Mouse (Mus musculus) heart, postnatal 0 days (tissue): ENCODE results near the gene Ntf3. TPM values are rescaled to one million over a fixed set of nuclear protein-coding genes. Genes with fewer than 3 reads are reported as not detected.
A peak's percentile ranks its signal among the peaks of the same experiment; 100 is the strongest.

Source experiments
- ATAC-seq: fragments of 200-750 bp; cut with Nextera tagmentation; 2 replicates; pipeline ENCODE4 v1.8.0; 2017; ENCODE audit warnings: low read depth, moderate number of reproducible peaks, moderate library complexity; ENCODE audit not compliant: insufficient read depth
- DNase-seq: peaks from one replicate; pipeline ENCODE4 v3.0.0-alpha.2; 2016; ENCODE audit warnings: low spot score
- H3K27ac ChIP-seq: fragments of 300-500 bp; sonication (generic); 2 replicates; pipeline ENCODE4 v1.5.1; 2014; ENCODE audit warnings: low read depth, mild to moderate bottlenecking
- H3K27me3 ChIP-seq: fragments of 300-500 bp; sonication (generic); 2 replicates; pipeline ENCODE4 v1.6.1; 2014; ENCODE audit warnings: low read length, mixed read lengths; ENCODE audit not compliant: control insufficient read depth, insufficient read depth
- H3K36me3 ChIP-seq: fragments of 300-500 bp; sonication (generic); replicated peaks from 2 replicates; pipeline ENCODE4 v1.6.1; 2014; ENCODE audit warnings: low read length, mixed read lengths; ENCODE audit not compliant: control insufficient read depth, insufficient read depth
- H3K4me1 ChIP-seq: fragments of 300-500 bp; sonication (generic); 2 replicates; pipeline ENCODE4 v1.6.1; 2014; ENCODE audit warnings: antibody characterized with exemption; ENCODE audit not compliant: control insufficient read depth, insufficient read depth
- H3K4me2 ChIP-seq: fragments of 300-500 bp; sonication (generic); 2 replicates; pipeline ENCODE4 v1.6.1; 2014; ENCODE audit warnings: low read depth, mild to moderate bottlenecking, low read length, moderate library complexity
- H3K4me3 ChIP-seq: fragments of 300-500 bp; sonication (generic); 2 replicates; pipeline ENCODE4 v1.5.1; 2014; ENCODE audit warnings: low read depth, low read length
- H3K9ac ChIP-seq: fragments of 300-500 bp; sonication (generic); replicated peaks from 2 replicates; pipeline ENCODE4 v1.6.1; 2014; ENCODE audit warnings: low read depth, low read length, mixed read lengths
- H3K9me3 ChIP-seq: fragments of 300-500 bp; sonication (generic); replicated peaks from 2 replicates; pipeline ENCODE4 v1.6.1; 2016; ENCODE audit warnings: low read length; ENCODE audit not compliant: control insufficient read depth
- CTCF ChIP-seq: IDR thresholded peaks from 2 replicates; pipeline ENCODE4 v1.5.1; 2016; ENCODE audit warnings: antibody characterized with exemption, control low read depth, low read depth
- EP300 ChIP-seq: IDR thresholded peaks from 2 replicates; pipeline ENCODE4 v1.6.1; 2016; ENCODE audit warnings: antibody characterized with exemption, low read depth
- WGBS: fragments of 180-500 bp; shearing (Covaris S2); extraction: QIAGEN DNeasy Blood & Tissue Kit; methylation state at CpG from one replicate; pipeline ENCODE4 v1.1.7; 2014; 5-methylcytosine and 5-hydroxymethylcytosine counted together
- polyA plus RNA-seq: library from polyadenylated mRNA; unstranded; fragments of >200 nt; fragmentation: Nextera tagmentation; extraction: Ambion mirVana; gene quantifications from 2 replicates; pipeline ENCODE4 v1.2.1, GENCODE M21; 2015
- total RNA-seq: library from RNA; depleted of rRNA; stranded (reverse); fragments of >200 nt; gene quantifications from 2 replicates; pipeline ENCODE4 v1.2.3, GENCODE M21; 2014; ENCODE audit warnings: low replicate concordance

Gene Ntf3
- total and polyA plus RNA-seq, 2 experiments from 2014 or later = 5.2 to 5.5 TPM

DNA sequence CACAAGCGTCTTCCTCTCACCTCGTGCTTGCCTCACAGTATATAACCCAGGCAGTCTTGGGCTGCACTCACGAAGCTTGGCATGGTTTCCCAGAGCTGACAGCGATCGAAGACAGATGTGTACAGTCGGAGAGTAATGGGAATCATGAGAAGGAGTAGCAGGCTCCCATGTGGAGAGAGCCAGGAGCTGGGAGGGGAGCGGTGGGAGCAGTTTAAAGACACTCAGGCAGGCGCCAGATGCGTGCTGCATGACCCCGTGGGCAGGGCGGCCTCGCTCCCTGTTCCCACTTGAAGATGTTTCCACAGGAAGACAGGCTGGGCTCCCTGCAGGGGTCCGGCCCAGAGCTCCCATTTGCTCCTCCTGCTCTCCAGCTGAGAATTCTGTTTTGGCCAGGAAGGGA is 25.2 kb downstream of the Ntf3 start:
- ATAC-seq (peak; percentile 43), DNase-seq (peak; percentile 51)
- H3K4me2 ChIP-seq = peak overlapping the region; percentile 33
- H3K4me3 ChIP-seq = no peak overlapping the region
- no peaks in the 10 kb centered on the region for H3K36me3 ChIP-seq
- TF ChIP-seq EP300 (no peak), CTCF (no peak)
- no peak overlapping the region for H3K9ac ChIP-seq
- H3K4me1 ChIP-seq = peaks cover 34% of the 10 kb centered on the region
- peak overlapping the region; percentile 33 for H3K27ac ChIP-seq
- 19% methylated on average over 13 of the region's 13 CpGs for WGBS
- no peaks in the 10 kb centered on the region for H3K9me3 ChIP-seq
- no peaks in the 10 kb centered on the region for H3K27me3 ChIP-seq

DNA sequence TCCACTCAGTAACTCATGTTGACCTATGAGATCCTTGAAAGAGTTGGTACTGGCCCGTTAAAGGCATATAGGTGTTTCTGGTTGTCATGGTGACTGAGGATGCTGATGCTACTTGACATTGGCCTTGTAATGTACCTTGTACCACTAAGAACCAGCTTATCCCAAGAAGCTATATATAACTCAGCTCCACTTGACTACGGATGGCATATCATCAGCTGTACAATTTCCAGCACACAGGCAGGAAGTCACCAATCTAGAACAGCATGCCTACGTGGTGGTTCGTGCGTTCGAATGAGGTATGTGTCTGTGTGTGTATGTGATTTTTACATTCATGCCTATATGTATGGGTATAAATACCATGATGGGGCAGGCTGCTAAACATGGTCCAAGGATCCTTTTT is 25.7 kb downstream of the Ntf3 start:
- 0 out of 2 replicates have a peak, but pooled peaks have one; percentile 57 for ATAC-seq
- Histone ChIP-seq H3K4me3 (no peak overlapping the region), H3K4me2 (no peak overlapping the region), H3K4me1 (peaks cover 34% of the 10 kb centered on the region), H3K27ac (no peak overlapping the region), H3K36me3 (no peaks in the 10 kb centered on the region), H3K9me3 (no peaks in the 10 kb centered on the region), H3K9ac (no peak overlapping the region), H3K27me3 (no peaks in the 10 kb centered on the region)
- no peak for TF ChIP-seq CTCF
- TF ChIP-seq EP300 = no peak
- 18% methylated on average over 6 of the region's 6 CpGs for WGBS
- DNase-seq = no peak

DNA sequence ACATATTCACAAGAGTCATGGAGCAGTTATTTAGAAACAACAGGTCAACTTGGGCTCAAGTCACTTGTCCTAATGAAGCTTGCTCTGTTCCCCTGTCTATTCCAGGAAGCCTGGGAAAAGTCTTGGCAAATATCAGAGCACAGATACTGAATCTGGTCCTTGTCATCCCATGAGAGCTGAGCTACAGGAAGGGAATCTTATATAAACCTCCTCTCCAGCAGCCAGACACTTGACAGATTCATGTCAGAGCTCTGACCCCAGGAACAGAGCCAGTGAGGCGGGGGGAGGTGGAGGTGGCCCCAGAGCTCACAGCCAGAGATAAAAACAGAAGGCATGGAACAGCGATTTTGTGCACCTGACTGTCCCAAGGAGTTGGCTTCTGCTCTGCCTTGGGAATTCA is 26.3 kb downstream of the Ntf3 start:
- TF ChIP-seq CTCF (no peak), EP300 (no peak)
- DNase-seq (no peak), ATAC-seq (no peak)
- peaks cover 34% of the 10 kb centered on the region for H3K4me1 ChIP-seq
- H3K4me3 ChIP-seq = no peak overlapping the region
- no peak overlapping the region for H3K27ac ChIP-seq
- H3K4me2 ChIP-seq = no peak overlapping the region
- H3K27me3 ChIP-seq = no peaks in the 10 kb centered on the region
- WGBS = 13% methylated on average over 2 of the region's 2 CpGs
- no peaks in the 10 kb centered on the region for H3K9me3 ChIP-seq
- H3K9ac ChIP-seq = no peak overlapping the region
- no peaks in the 10 kb centered on the region for H3K36me3 ChIP-seq

DNA sequence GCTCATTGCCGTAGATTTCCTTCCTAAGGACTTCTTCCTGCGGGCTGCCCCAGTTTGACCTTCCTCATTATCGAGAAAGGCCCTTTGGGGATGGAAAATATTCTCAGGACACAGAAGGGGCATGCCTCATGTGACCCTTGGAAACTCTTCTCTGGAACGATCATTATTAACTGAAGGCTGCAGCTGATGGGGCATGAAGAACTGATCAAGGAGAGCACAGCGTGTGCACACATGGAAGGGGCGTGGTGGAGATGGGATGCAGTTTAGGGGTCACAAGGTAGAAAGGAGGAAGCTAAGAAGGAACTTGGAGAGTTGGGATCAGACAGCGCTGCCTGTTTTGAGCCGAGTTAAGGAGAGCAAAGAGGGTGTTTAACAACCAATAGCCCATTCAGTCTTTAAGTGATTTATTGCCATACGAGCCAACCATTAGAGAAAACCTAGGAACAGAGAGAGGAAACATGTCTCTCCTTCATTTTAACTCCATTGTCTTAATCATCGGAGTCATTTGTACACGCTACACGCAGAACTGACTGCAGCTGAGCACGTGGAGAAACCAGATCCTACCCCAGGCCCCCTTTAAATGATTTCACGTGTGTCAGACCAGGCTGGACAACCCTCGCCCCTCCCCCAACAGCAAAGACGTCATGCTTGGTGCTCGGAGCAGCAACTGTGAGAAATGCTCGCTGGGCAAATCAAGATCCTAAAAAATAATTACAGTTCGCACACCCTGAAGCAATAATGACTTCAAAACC is 32.4 kb downstream of the Ntf3 start:
- ATAC-seq = no peak
- no peaks in the 10 kb centered on the region for H3K27me3 ChIP-seq
- H3K4me2 ChIP-seq = 0 out of 2 replicates have a peak overlapping the region, but pooled peaks have one; percentile 2
- no peaks in the 10 kb centered on the region for H3K36me3 ChIP-seq
- TF ChIP-seq CTCF = no peak
- no peak for TF ChIP-seq EP300
- 69% methylated on average over 19 of the region's 19 CpGs for WGBS
- no peak overlapping the region for H3K27ac ChIP-seq
- no peaks in the 10 kb centered on the region for H3K4me1 ChIP-seq
- no peak overlapping the region for H3K4me3 ChIP-seq
- DNase-seq = no peak
- no peaks in the 10 kb centered on the region for H3K9me3 ChIP-seq
- no peak overlapping the region for H3K9ac ChIP-seq

DNA sequence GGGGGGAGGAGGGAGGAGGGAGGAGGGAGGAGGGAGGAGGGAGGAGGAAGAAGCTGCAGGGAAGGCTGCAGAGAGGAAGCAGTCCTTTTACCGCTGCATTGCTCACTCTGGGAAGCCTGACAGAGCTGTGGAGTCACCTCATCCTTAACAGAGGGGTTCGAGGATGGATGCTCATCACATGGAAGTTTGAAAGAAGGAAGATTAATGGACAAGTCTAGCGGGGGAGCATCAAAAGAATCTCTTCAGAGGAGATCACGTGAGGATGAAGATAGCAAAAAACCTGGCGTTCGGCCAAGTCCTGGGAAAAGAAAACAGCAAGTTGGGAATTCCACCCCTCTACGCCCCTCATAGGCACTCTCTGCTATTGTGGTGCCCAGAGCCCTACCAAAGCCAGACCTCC is 38.5 kb downstream of the Ntf3 start:
- 43% methylated on average over 7 of the region's 7 CpGs for WGBS
- ATAC-seq (no peak), DNase-seq (no peak)
- H3K4me1 ChIP-seq = no peaks in the 10 kb centered on the region
- no peaks in the 10 kb centered on the region for H3K9me3 ChIP-seq
- no peaks in the 10 kb centered on the region for H3K27me3 ChIP-seq
- no peaks in the 10 kb centered on the region for H3K36me3 ChIP-seq
- H3K9ac ChIP-seq = no peak overlapping the region
- no peak overlapping the region for H3K4me2 ChIP-seq
- no peak overlapping the region for H3K4me3 ChIP-seq
- no peak overlapping the region for H3K27ac ChIP-seq
- no peak for TF ChIP-seq CTCF
- no peak for TF ChIP-seq EP300

DNA sequence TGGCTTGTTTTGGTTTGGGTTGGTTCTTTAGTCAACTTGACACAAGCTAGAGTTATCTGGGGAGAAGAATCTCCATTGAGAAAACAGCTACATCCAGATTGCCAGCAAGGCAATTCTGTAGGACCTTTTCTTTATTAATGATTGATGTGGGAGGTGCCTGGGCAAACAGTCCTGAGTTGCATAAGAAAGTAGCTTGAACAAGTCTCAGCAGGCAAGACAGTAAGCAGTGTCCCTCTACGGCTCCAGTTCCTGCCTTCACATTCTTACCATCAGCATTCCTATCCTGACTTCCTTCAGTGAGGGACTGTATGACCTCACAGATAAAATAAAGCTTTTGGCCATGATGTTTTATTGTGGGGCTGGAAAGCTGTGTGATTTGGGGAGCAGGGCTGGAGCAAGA is 48.5 kb downstream of the Ntf3 start:
- H3K4me2 ChIP-seq = no peak overlapping the region
- TF ChIP-seq CTCF (no peak), EP300 (no peak)
- no peak overlapping the region for H3K9ac ChIP-seq
- no peak overlapping the region for H3K4me3 ChIP-seq
- H3K9me3 ChIP-seq = no peaks in the 10 kb centered on the region
- DNase-seq (no peak), ATAC-seq (no peak)
- H3K4me1 ChIP-seq = no peaks in the 10 kb centered on the region
- H3K27ac ChIP-seq = no peak overlapping the region
- H3K36me3 ChIP-seq = no peaks in the 10 kb centered on the region
- no peaks in the 10 kb centered on the region for H3K27me3 ChIP-seq
- WGBS = 60% methylated on average over 1 of the region's 1 CpGs
